Mouse (Mus musculus): ENCODE measurements around the gene Ints2.
A peak's percentile ranks its signal among the peaks of the same experiment; 100 is the strongest.

- TF ChIP-seq EP300 (IDR thresholded peaks at IDR 0.05; ENCODE audit: low read depth) (peak; percentile 54; the same call in 1 of the 2 replicates), CTCF (IDR thresholded peaks at IDR 0.05; ENCODE audit: low read depth) (no peak)
These were observed at the start of gene Ints2 for GRCm38 (mm10) chr11:86257460-86258076.
